ENCODE assay signal across 8 mouse cellular contexts in the genomic region with DNA sequence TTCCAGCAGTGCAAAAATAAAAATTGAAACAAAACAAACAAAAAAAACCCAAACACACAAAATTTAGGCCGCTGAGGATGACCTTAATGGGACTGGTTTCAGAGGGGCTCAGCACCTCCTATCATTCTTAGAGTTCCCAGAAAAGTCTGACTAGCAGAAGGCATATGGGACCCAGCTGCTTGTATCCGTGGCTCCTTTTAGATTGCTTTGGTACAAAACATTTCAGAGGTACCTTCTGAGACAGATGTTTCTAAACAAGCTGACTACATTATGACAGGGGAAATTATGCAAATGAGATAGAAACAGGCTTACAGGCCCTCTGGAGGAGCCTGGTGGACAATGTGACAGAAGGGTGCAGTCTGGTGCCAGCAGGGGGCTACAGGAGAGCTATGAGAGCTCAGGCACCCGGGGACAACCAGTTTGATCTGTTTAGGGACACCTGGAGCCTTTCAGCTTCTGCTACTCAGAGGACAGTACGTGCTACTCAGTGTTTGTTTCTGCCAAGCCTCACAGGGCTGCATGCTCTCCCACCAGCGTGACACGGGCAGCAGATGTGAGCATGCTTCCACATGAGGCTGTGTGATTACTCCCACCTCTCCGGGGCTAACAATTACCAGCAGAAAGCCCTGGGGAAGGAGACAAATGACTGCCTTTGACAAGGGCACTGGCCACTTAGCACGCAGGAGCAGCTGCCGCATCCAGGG. TPM values are rescaled to one million over a fixed set of nuclear protein-coding genes. Genes with fewer than 3 reads are reported as not detected.
A peak's percentile ranks its signal among the peaks of the same experiment; 100 is the strongest.
DNase-seq lines count a peak whose midpoint lies in the region; ATAC-seq lines count a peak whose summit lies in the region.

No protein-coding gene starts in this region.

- H3K27ac ChIP-seq in hindbrain, embryonic 15.5 days (replicated peaks) = peak overlapping the region; percentile 77
- peak overlapping the region; percentile 89 for H3K27ac ChIP-seq in neural tube, embryonic 13.5 days (replicated peaks)

- no peak overlapping the region for H3K9ac ChIP-seq in hindbrain, embryonic 15.5 days
- H3K9ac ChIP-seq in neural tube, embryonic 13.5 days = peak overlapping the region; percentile 45

- no peak overlapping the region for H3K4me2 ChIP-seq in hindbrain, embryonic 15.5 days
- H3K4me2 ChIP-seq in neural tube, embryonic 13.5 days = no peak overlapping the region

- H3K9me3 ChIP-seq in hindbrain, embryonic 15.5 days = no peaks in the 10 kb centered on the region
- no peaks in the 10 kb centered on the region for H3K9me3 ChIP-seq in neural tube, embryonic 13.5 days

- peak; percentile 56 to 71 for DNase-seq in kidney, postnatal 4 days
- DNase-seq in kidney, postnatal 36 days = no peak
- DNase-seq in embryo, embryonic 11 days = peak; percentile 42
- DNase-seq in urinary bladder, postnatal 4 days (ENCODE audit: low spot score in 2 of 2) = no peak
- DNase-seq in adrenal gland, adult 18-20 months (ENCODE audit: low spot score in 2 of 2) = no peak
- no peak for DNase-seq in left cerebral cortex, adult 8-10 months (ENCODE audit: low spot score in 2 of 2)

- peaks cover 22% of the 10 kb centered on the region for H3K4me1 ChIP-seq in hindbrain, embryonic 15.5 days (replicated peaks)
- H3K4me1 ChIP-seq in neural tube, embryonic 13.5 days (replicated peaks) = peaks cover 32% of the 10 kb centered on the region

- WGBS in hindbrain, embryonic 15.5 days = 35% methylated on average over 9 of the region's 9 CpGs
- WGBS in neural tube, embryonic 13.5 days = 35% methylated on average over 9 of the region's 9 CpGs

- ATAC-seq in hindbrain, embryonic 15.5 days (ENCODE audit: low FRiP score, low read depth) = peak; percentile 66
- peak; percentile 89 for ATAC-seq in neural tube, embryonic 13.5 days (ENCODE audit: low read depth)

- no peak overlapping the region for H3K4me3 ChIP-seq in hindbrain, embryonic 15.5 days
- no peak overlapping the region for H3K4me3 ChIP-seq in neural tube, embryonic 13.5 days

- peaks cover 7% of the 10 kb centered on the region; the same call in 1 of the 2 replicates for H3K36me3 ChIP-seq in hindbrain, embryonic 15.5 days
- H3K36me3 ChIP-seq in neural tube, embryonic 13.5 days = peaks cover 43% of the 10 kb centered on the region

- H3K27me3 ChIP-seq in hindbrain, embryonic 15.5 days = no peaks in the 10 kb centered on the region
- no peaks in the 10 kb centered on the region for H3K27me3 ChIP-seq in neural tube, embryonic 13.5 days

RNA-seq across cellular contexts. Expression of a gene that starts 20.2 kb away (rescaled TPM):
- polyA plus RNA-seq in hindbrain, embryonic 15.5 days (2015; fragmentation: Nextera tagmentation; extraction: Ambion mirVana) = 12.9 and 13.0 TPM in 2 replicates
- 17.1 and 17.2 TPM in 2 replicates for polyA plus RNA-seq in neural tube, embryonic 13.5 days (2015; fragmentation: Nextera tagmentation; extraction: Ambion mirVana)
- 10 to 100 TPM; 10.5 to 11.8 TPM for total RNA-seq in adrenal gland, adult 18-20 months (2021)
- total RNA-seq in left cerebral cortex, adult 8-10 months (2022) = 1 to 10 TPM; 6.3 to 7.1 (median 6.4) TPM

RNA-seq across cellular contexts. Expression of a gene that starts 43.5 kb away (rescaled TPM):
- polyA plus RNA-seq in hindbrain, embryonic 15.5 days (2015; fragmentation: Nextera tagmentation; extraction: Ambion mirVana) = 53.8 and 58.9 TPM in 2 replicates
- polyA plus RNA-seq in neural tube, embryonic 13.5 days (2015; fragmentation: Nextera tagmentation; extraction: Ambion mirVana) = 55.9 and 58.7 TPM in 2 replicates
- total RNA-seq in adrenal gland, adult 18-20 months (2021) = 10 to 100 TPM; 40.1 to 40.9 TPM
- 10 to 100 TPM; 33.7 to 37.8 (median 35.1) TPM for total RNA-seq in left cerebral cortex, adult 8-10 months (2022)

RNA-seq across cellular contexts. Expression of a gene that starts 43.9 kb away (rescaled TPM):
- polyA plus RNA-seq in hindbrain, embryonic 15.5 days (2015; fragmentation: Nextera tagmentation; extraction: Ambion mirVana) = 68.3 and 68.5 TPM in 2 replicates
- 80.6 and 88.7 TPM in 2 replicates for polyA plus RNA-seq in neural tube, embryonic 13.5 days (2015; fragmentation: Nextera tagmentation; extraction: Ambion mirVana)
- total RNA-seq in adrenal gland, adult 18-20 months (2021) = 10 to 100 TPM; 91.8 to 92.9 TPM
- 10 to 100 TPM; 35.1 to 41.1 (median 35.9) TPM for total RNA-seq in left cerebral cortex, adult 8-10 months (2022)

Comparison
In these comparisons a context has a peak if more than half of its experiments do, and no peak if none do; other contexts are left out.
1. DNase-seq: peak in kidney, postnatal 4 days (2 of 2) and embryo, embryonic 11 days (single experiment); none in kidney, postnatal 36 days (0 of 2), urinary bladder, postnatal 4 days (0 of 2), adrenal gland, adult 18-20 months (0 of 2) and left cerebral cortex, adult 8-10 months (0 of 2).